ENCODE assay signal across 8 mouse cellular contexts in genomic region chr9:77655181-77655934, GRCm38 (mm10). TPM values are rescaled to one million over a fixed set of nuclear protein-coding genes. Genes with fewer than 3 reads are reported as not detected.
DNase-seq lines count a peak whose midpoint lies in the region; ATAC-seq and TF ChIP-seq lines count a peak whose summit lies in the region.

No protein-coding gene starts in this region.

- TF ChIP-seq CTCF in E14TG2a.4 (conservative IDR thresholded peaks at IDR 0.05; ENCODE audit: low read length): no peak
- no peak for TF ChIP-seq CTCF in lung, postnatal 0 days (IDR thresholded peaks at IDR 0.05)

- under 1% methylated on average over 85 of the region's 85 CpGs for WGBS in forebrain, embryonic 12.5 days
- under 1% methylated on average over 85 of the region's 85 CpGs for WGBS in hindbrain, embryonic 13.5 days
- WGBS in lung, postnatal 0 days: under 1% methylated on average over 69 of the region's 85 CpGs

- peak overlapping the region; percentile 84 for H3K4me3 ChIP-seq in E14TG2a.4 (replicated peaks; ENCODE audit: low read length)
- peak overlapping the region; percentile 69 for H3K4me3 ChIP-seq in forebrain, embryonic 12.5 days (replicated peaks)
- peak overlapping the region; percentile 65 for H3K4me3 ChIP-seq in hindbrain, embryonic 13.5 days
- peak overlapping the region; percentile 51 for H3K4me3 ChIP-seq in lung, postnatal 0 days (ENCODE audit: low read depth, low read length)

- ATAC-seq in forebrain, embryonic 12.5 days (ENCODE audit: low FRiP score): peak; percentile 89
- peak; percentile 95 for ATAC-seq in hindbrain, embryonic 13.5 days (ENCODE audit: low FRiP score)
- ATAC-seq in lung, postnatal 0 days: peak; percentile 87

- peaks cover 7% of the 10 kb centered on the region; the same call in 1 of the 2 replicates for H3K4me1 ChIP-seq in E14TG2a.4 (replicated peaks; ENCODE audit: low read depth, low read length)
- peaks cover 7% of the 10 kb centered on the region; the same call in 1 of the 2 replicates for H3K4me1 ChIP-seq in forebrain, embryonic 12.5 days
- H3K4me1 ChIP-seq in hindbrain, embryonic 13.5 days (replicated peaks): peaks cover 4% of the 10 kb centered on the region; the same call in 1 of the 2 replicates
- H3K4me1 ChIP-seq in lung, postnatal 0 days (ENCODE audit: insufficient read depth, low read depth, low read length): no peaks in the 10 kb centered on the region

- peak overlapping the region; percentile 100 for H3K4me2 ChIP-seq in forebrain, embryonic 12.5 days
- peak overlapping the region; percentile 99 for H3K4me2 ChIP-seq in hindbrain, embryonic 13.5 days
- H3K4me2 ChIP-seq in lung, postnatal 0 days (replicated peaks; ENCODE audit: low read depth, low read length): peak overlapping the region; percentile 100

- peak; percentile 16 for DNase-seq in brain, embryonic 18.5 days (ENCODE audit: low read depth, low spot score)
- peak; percentile 24 to 34 for DNase-seq in layer of hippocampus, postnatal 14 days (ENCODE audit: low spot score in 2 of 2)
- peak; percentile 17 for DNase-seq in lung, postnatal 0 days (ENCODE audit: low spot score)
- peak; percentile 20 for DNase-seq in ovary, adult 18-20 months (ENCODE audit: low spot score)
- peak; percentile 23 for DNase-seq in thymus, postnatal 14 days

- no peaks in the 10 kb centered on the region for H3K9me3 ChIP-seq in E14TG2a.4 (ENCODE audit: low read length)
- H3K9me3 ChIP-seq in forebrain, embryonic 12.5 days: no peaks in the 10 kb centered on the region
- H3K9me3 ChIP-seq in hindbrain, embryonic 13.5 days: no peaks in the 10 kb centered on the region
- no peaks in the 10 kb centered on the region for H3K9me3 ChIP-seq in lung, postnatal 0 days (ENCODE audit: low read length)

- peak overlapping the region; percentile 71 for H3K9ac ChIP-seq in forebrain, embryonic 12.5 days
- peak overlapping the region; percentile 75 for H3K9ac ChIP-seq in hindbrain, embryonic 13.5 days
- peak overlapping the region; percentile 16; the same call in 1 of the 2 replicates for H3K9ac ChIP-seq in lung, postnatal 0 days (replicated peaks; ENCODE audit: low read depth)

- peaks cover 22% of the 10 kb centered on the region for H3K27me3 ChIP-seq in E14TG2a.4 (ENCODE audit: insufficient read depth, low read length)
- H3K27me3 ChIP-seq in forebrain, embryonic 12.5 days: peaks cover 18% of the 10 kb centered on the region
- H3K27me3 ChIP-seq in hindbrain, embryonic 13.5 days: peaks cover 13% of the 10 kb centered on the region; the same call in 1 of the 2 replicates
- 0 out of 2 replicates have a peak, but pooled peaks cover 7% of the 10 kb centered on the region for H3K27me3 ChIP-seq in lung, postnatal 0 days (replicated peaks; ENCODE audit: insufficient read depth, low read length)

- TF ChIP-seq EP300 in lung, postnatal 0 days (IDR thresholded peaks at IDR 0.05): no peak

- no peaks in the 10 kb centered on the region for H3K36me3 ChIP-seq in E14TG2a.4 (ENCODE audit: insufficient read depth, low read length)
- no peaks in the 10 kb centered on the region for H3K36me3 ChIP-seq in forebrain, embryonic 12.5 days (replicated peaks)
- H3K36me3 ChIP-seq in hindbrain, embryonic 13.5 days: no peaks in the 10 kb centered on the region
- no peaks in the 10 kb centered on the region for H3K36me3 ChIP-seq in lung, postnatal 0 days (ENCODE audit: insufficient read depth, low read length)

- no peak overlapping the region for H3K27ac ChIP-seq in forebrain, embryonic 12.5 days
- H3K27ac ChIP-seq in hindbrain, embryonic 13.5 days: no peak overlapping the region
- no peak overlapping the region for H3K27ac ChIP-seq in lung, postnatal 0 days (ENCODE audit: low read length)

RNA-seq across cellular contexts. Expression of gene Klhl31, which starts 19.1 kb away (rescaled TPM):
- 0.19 and 0.24 TPM in 2 replicates for polyA plus RNA-seq in forebrain, embryonic 12.5 days (2016; fragmentation: Nextera tagmentation; extraction: Ambion mirVana)
- polyA plus RNA-seq in hindbrain, embryonic 13.5 days (2015; fragmentation: Nextera tagmentation; extraction: Ambion mirVana): 0.17 and 0.48 TPM in 2 replicates
- total RNA-seq in layer of hippocampus, postnatal 14 days (2021): under 1 TPM; 0.07 to 0.12 TPM
- 0.32 and 0.36 TPM in 2 replicates for polyA plus RNA-seq in lung, postnatal 0 days (2015; fragmentation: Nextera tagmentation; extraction: Ambion mirVana)

Comparison
In these comparisons a context has a peak if more than half of its experiments do, and no peak if none do; other contexts are left out.
1. H3K9ac ChIP-seq: peak in every context shown above with its lines; median percentile 75 in hindbrain, embryonic 13.5 days; 71 in forebrain, embryonic 12.5 days; 16 in lung, postnatal 0 days.